Mouse (Mus musculus) inflammation-experienced regulatory T-cells, adult 6 months (primary cell): Measurements from ENCODE around the gene Rhobtb3. TPM values are rescaled to one million over a fixed set of nuclear protein-coding genes. Genes with fewer than 3 reads are reported as not detected.
"Not testable (repeated sequence)": the region's sequence is repeated elsewhere in the genome, so short reads cannot be mapped to it uniquely, and the experiment has no call there.

ENCODE experiments used
- ATAC-seq: one replicate; pipeline ENCODE4 v1.8.0; 2017
- polyA plus RNA-seq, 3 experiments: library from polyadenylated mRNA; unstranded; fragments of 100-300 nt; shearing (Covaris generic); gene quantifications; one replicate each; pipeline ENCODE4 v1.2.1; 2017

The Rhobtb3 gene
- polyA plus RNA-seq, 3 experiments from 2014 or later: 0.11 TPM; not detected in 2

DNA sequence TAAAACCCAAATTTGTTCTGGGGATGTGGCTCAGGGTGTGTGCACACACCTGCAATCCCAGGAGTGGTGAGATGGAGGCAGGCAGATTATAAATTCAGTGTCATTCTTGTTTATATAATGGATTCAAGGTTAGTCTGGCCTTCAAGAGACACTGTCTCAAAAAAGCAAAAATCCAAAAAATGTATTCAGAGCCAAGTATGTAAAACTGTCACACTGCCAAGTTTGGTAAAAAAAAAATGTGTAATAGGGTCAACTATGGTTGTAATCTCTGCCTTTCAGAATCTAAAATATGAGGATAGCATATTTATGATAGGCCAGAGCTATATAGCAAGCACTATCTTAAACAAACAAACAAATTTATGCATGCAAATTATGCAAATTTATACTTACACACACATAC is 15.8 kb downstream of the Rhobtb3 start:
- no peak for ATAC-seq

DNA sequence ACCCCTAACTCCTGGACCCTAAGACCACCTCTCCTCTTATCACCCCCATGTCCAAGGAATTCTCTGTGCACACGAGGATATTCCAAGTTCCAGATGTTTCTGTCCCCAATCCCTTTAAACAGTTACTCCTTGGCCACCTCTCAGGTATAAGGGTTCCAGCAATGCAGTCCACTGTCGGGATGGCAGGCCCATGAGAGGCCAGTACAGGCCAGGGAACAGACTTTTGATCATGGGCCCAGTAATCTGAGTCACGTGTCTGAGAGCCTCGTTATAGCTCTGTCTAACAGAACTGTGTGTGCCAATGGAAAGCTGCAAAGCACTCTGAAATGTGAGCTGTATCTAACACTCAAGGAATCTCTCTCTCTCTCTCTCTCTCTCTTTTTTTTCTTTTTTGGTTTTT is 29.6 kb downstream of the Rhobtb3 start:
- ATAC-seq: no peak

DNA sequence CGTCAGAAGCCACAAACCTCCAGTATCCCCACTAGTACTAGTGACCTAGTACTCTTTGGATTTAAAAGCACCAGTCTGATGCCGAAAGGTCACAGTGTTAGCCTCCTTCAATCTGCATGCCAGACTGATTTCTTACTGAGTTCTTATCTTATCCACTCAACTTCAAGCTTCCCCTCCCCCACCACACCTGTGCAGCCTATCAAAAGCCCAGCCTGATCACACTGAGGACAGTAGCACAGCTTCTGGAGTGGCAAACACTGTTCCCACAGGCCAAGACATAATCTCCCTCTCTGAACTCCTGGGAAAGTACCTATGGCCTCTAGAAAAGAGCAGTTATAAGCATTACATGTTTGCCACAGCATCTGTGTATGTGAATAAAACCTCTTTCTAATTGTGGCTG is 35.5 kb downstream of the Rhobtb3 start:
- no peak for ATAC-seq

DNA sequence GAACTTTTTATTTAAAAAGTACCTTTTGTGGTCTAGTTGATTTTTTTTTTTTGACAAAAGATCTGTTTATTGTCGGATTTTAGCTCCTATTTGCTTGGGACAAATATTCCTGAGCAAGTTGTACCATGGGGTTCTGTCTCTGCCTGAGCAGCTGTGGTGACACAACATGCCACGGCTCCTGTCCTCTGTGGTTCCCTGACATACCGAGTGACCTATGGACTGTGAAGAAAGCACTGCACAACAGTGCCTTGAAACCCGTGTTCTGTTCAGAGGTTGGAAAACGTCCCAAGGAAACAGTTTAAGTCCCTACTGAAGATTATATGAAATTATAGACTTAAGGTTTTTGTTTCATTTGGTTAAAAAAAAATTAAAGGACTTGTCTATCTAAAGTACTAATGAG is 36.6 kb downstream of the Rhobtb3 start:
- ATAC-seq: no peak

DNA sequence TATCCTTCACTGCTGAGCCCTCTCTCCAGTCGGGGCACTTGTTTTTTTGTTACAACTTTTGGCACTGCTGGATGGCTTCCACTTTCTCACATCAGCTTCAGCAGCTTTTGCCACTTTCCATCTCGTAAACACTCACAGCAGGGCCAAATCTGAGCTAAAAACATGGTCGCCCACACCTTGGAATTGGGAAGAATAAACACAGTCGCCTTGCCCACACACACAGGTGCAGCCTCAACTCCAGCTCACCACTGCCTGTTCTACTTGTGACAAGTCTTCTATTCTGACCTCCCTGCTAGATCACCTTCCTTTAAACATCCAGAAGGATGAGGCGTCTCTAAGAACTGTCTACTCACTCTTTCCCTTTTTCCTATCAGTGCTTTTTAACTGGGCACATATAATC is 39.1 kb downstream of the Rhobtb3 start:
- ATAC-seq: no peak

DNA sequence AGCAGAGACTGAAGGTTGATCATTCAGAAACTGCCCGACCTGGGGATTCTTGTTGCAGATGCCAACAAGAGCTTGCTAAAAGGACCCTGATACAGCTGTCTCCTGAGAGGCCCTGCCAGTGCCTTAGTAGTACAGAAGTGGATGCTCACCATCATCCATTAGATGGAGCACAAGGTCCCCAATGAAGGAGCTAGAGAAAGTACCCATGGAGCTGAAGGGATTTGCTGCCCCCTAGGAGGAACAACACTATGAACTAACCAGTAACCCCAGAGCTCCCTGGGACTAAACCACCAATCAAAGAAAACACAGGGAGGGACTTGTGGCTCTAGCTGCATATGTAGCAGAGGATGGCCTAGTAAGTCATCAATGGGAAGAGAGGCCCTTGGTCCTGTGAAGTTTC is 42.8 kb downstream of the Rhobtb3 start:
- not testable (repeated sequence) for ATAC-seq

DNA sequence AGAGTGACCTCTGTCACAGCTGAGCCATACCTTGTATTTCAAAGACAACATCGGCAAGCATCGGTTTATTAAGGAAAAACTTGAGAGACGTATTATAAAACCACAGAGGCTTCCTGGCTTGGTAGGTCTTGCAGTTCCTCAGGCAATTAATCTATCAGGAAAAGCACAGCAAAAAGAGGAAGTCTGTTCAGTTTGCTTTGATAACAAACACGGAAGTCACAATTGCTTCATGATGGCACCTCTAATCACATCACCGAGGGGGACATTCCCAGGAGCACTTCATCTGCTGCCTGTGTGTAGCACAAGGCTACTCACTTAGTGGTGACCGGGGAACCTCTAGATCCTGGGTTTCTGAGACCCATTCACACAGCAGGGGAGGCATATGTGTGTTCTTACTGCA is 50.8 kb downstream of the Rhobtb3 start:
- ATAC-seq: no peak

DNA sequence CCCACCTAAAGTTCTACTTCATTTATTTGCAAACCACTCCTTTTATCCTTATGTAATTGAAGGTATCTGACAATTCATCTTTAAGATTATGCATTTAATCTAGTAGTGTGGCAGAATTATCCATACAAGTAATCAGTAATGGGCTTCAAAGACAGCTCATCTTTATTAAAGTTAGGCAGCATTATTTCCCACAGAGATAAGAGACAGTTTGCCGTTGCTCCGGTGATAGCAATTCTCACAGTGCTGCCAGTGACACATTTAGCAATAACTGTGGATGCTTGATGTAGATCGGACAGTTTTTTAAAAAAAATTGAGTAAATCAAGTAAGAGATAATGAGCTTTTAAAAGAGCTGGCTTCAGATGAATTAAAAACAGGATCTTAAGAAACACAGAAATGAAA is 51.4 kb downstream of the Rhobtb3 start:
- ATAC-seq: no peak

DNA sequence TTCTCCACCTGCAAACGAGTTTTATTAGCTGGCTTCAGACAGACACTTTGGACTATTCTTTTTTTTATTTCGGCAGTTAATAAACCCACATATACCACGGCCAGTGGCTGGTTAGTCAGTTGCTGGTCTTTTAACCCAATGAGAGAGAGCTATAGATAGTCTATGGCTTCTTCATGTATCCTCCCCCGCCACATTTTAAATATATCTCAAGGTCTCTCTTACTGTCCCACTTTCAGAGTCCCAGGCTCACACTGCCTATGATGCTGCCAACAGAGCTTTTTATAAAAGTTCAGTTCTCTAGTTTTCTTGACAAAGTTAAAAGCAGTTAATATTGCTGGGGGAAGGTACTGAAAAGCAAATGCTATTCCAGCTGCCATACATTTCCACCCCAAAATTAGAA is 51.9 kb downstream of the Rhobtb3 start:
- no peak for ATAC-seq

DNA sequence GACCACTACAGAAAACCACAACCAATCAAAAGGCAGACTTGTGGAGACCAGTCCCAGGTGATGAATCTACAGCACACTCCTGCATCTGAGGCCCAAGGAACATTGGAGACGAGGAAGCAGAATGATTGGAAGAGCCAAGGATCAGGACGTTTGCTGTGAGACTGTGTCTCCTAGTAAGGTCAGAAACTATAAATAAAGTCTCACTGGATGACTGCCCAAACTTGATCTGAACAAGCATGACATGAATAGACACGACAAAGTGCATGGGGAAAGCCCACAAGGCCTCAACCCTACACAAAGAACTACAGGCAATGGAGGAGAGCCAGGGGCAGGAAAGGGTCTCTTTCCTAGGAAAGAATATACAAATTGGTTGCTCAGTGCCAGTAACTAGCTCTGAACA is 59.9 kb downstream of the Rhobtb3 start:
- no peak for ATAC-seq

DNA sequence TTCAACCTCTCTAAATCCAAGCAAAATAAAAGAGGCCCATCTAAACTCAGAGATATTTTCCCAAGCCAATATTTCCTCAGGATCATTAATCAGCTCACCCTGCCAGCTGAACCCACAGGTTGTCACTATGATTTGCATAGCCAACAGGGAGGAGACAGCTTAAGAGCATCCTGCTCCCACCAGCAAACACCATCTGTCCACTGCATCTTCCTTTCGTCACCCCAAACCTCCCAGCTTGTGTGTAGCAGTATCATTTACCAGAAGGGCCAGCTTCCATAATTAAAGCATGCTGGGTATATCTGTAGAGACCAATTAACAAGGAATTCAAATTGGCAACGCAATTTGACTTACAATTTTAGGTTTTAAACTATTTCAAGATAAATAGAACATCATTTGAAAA is 63.2 kb downstream of the Rhobtb3 start:
- no peak for ATAC-seq

DNA sequence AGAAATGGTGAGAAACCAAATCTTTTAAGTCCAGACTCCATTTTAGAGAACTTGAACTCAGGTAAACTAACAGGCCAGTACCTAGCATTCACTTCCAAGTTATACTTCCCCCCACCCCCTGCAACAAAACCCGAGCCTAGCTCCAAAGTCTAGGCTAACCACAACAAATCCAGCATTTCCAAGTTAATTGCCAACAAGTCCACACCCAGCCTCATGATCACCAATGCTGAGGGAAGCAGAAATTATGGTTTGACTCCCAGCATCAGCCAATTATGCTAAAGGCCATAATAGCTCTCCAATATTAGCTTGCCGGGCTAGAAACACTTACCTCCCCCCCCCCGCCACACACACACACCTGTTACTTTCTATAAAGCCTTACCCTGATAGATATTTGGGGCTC is 64.0 kb downstream of the Rhobtb3 start:
- ATAC-seq: no peak

DNA sequence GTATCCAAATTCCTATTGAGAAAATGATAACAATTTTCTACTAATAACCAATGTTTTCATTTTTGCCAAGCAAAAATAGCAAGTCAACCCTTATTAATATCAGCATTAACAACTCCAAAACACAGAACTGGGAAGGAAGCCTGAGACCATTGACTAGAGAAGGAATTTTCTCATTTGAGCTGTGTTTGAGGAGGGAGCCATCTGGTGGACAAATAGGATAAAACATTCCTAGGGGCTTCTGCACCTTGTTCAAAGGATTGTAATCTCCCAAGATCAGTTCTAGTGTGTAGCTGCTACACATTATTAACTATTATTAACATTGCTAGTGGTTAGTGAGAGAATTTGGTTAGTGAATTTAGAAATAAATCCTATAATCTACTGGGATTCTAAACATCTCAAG is 65.8 kb downstream of the Rhobtb3 start:
- peak; percentile 71 for ATAC-seq

DNA sequence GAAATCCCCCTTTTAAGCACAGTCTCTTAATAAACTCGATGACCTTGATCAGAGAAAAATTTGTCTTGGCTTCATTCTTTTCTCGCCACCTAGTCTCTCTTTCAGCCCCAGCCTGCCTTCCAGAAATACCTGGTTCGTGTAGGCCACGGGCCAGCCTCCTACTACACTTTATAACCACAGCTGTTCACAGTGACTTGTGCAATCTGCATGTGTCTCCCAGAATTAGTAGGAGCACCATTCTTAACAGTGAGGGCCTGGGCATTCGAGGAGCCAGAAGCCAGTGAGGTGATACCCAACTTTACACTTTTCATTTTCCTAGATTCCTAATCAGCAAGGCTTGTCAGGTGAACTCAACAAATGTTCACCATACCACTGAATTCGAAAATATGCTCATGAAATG is 67.1 kb downstream of the Rhobtb3 start:
- ATAC-seq: no peak

DNA sequence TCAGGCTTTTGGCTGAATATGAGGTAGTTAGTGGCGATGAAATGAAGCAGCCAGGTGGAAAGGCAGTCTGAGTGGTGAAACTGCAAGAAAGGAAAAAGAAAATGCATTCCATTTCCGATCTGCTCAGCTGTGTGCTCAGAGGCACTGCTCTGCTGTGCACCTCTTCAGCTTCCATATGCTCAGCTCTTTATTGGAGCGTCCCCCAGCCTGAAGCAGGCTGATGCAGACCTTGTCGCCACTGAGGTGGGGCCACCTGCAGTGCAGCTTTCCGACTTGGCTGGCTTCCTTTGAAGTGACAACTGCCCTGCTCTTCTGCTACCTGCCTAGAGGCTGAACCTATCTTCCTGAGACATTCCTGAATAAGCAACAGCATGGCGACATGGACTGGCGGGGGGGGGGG is 67.5 kb downstream of the Rhobtb3 start:
- ATAC-seq: not testable (repeated sequence)

DNA sequence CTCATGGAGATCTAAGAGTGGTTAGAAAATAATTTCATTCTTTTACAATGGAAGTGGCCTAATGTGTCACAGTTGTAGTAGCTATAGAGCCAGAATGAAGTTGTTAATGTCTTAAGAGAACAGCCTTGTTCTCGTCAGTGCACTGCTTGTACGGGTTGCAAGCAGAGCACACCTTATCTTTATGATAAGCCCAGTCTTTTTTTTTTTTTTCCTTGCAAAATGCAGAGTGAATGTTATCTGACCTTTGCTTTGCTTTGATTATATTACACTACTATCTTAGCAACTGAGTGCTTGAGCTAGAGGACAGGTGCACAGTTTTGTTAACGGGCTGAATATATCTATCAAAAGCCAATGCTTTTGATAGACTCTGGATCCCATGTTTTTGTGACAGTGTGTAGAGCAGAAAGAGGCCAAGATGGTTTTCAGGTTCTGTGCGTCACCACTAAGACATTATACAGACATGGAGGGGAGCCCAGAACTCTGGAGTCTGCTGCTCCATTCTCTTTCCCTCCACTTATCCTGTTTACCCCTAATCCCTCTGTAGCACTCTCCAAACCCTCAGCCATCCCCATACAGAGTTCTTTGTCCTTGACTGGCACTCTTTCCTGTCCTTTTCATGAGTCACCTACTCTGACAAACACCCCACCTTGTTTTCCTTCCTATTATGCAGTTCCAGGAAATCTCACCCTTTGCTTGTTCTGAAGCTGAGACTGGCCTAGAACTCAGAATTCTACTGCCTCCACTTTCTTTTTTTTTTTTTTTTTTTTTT is 68.9 kb downstream of the Rhobtb3 start:
- no peak for ATAC-seq

DNA sequence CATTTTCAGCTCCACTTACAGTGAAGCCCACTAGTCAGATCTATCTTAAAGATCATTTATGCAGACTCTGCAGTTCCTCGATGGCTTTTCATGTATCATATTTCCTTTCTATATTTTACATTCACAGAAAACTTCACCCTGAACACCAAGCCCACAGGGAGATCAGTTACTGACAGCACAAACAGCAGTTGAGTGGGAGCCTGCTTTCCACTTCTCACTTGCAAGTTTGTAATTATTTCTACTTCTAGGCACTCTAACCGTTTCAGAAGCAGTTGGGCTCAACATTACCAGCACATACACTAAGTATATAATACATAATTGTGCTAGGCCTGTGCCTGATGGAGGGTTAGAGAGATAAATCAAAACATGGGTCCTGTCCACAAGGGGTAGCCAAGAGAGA is 75.8 kb downstream of the Rhobtb3 start:
- no peak for ATAC-seq

DNA sequence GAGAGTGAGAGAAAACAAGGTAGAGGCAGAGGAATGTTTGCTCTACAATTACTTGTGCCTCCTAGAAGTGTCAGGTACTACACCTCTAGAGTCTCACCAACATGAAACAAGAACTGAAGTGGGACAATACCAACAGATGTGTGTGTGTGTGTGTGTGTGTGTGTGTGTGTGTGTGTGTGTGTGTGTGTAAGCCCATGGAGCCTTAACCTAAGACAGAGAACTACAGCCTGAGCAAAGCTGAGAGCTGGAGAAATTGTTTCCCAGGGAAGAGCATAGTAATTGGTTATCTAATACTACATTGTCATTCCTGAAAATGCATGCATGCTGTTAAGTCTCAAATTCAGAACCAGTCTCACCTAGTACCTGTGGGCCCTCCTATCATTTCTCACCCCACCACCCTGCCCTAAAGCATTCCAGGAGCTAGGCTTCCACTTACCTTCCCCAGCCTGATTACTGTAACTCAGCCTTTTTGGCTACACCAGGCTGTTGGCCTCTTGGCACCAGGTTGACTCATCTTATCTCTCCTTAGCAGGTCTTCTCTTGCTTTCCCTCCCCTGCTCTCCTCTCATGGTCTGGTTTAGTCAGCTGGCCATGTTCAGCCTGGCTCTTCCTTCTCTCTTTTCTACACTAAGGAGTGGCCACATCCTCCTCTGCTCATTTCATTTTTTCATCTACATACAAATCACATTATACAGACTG is 78.1 kb downstream of the Rhobtb3 start:
- no peak for ATAC-seq

DNA sequence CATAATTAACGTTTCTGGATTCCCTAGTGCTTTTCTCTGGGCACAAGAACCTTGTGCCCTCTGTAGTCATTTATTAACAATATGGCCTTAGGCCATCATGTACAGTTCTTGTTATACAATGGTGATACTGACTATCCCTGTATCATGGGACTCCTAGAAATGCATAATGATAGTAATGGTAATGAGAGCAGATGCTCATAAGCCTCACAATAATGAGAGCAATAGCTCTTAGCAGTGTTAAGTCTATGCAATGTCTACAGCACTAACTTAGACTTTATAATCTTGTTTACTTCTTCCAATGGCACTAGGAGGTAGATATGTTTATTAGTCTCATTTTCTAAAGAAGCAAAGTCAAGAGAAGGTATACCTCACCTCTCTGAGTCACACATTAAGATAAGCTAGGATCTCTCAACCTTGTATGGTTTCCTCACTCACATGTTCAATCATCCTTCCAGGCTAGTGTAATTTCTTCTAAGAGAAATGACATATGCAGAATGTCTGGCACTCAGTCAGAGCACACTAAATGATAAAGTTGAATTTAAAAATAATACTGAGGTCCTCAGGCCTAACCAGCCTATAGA is 84.4 kb downstream of the Rhobtb3 start:
- no peak for ATAC-seq

DNA sequence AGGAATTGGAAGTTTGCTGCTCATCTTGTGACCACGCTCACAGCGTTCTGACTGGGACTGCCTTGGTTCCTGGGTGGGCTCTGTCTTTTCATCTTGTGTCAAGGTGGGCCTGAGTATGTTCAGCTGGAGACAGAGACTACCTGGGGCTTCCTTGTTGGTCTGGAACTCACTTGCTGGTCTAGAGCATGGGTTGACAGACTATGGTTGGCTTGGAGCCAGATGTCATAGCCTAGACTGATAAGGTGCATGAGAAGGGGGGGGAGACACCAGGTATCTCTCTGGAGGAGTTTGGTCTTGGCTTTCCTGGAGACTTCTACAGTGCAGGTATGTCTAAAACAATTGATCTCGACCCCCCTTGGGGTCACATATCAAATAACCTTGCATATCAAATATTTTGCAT is 90.6 kb downstream of the Rhobtb3 start:
- no peak for ATAC-seq

DNA sequence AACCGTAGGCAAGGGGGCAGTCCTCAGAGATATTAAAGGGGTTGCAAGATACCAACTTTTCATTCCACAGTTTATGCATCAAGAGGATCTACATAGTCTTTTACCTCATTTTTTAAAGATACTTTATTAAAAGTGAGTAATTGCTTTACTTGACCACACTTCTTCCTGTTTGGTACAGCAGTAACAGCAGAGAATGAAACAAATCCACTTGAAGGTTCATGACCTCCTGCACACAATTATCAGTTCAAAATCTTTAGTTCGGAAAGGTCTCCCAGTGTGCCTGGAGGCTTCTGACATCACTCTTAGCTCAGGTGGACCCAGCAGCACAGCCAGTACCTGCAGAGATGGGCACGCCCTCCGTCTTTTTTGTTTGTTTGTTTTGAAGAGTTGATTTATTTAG is 91.7 kb downstream of the Rhobtb3 start:
- ATAC-seq: peak; percentile 52

DNA sequence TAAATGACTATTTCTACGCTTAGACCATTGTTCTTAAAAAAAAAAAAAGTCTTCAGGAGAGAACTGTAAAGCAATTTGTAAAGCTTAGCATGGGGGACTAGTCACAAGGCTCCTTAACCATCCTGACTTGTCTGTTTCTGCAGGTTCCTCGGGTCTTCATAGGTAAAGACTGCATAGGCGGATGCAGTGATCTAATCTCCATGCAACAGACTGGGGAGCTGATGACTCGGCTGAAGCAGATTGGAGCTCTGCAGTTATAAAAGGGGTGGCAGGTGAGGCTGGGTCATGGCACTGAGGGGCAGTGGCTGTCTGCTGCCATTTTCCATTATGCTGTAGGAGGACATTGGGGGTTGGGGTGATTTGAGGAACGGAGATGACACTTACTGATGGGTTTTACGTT is 96.7 kb downstream of the Rhobtb3 start:
- no peak for ATAC-seq

DNA sequence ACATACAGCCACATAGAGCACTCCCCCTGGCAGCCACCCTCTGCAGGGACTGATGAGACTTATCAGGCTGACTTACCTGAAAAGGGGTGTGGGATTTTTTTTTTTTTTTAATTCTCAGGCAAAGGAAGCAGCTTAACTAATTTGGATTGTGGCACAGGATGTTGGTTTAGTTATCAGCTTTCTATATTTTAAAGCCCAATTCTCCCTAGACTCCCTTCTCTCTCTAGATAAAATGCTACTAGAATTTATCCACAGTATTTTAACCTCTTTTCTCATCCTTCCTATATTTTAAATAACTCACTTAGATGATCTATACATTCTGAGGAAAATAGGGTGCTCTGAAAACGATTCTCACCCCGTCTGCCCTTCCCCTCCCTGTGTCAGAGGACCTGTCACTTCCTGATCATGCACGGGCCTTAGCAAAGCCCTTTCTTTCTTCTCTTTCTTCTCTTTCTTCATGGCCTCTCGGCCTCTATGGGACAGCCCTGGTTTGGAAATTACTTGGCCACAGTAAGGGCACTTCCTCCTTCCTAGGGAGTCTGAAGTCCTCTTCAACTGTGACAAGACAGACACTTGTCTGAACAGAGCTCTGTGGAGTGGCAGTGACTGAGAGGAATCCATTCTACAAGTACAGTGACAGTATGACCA is 98.1 kb downstream of the Rhobtb3 start:
- ATAC-seq: peak; percentile 60
